In the genomic region with DNA sequence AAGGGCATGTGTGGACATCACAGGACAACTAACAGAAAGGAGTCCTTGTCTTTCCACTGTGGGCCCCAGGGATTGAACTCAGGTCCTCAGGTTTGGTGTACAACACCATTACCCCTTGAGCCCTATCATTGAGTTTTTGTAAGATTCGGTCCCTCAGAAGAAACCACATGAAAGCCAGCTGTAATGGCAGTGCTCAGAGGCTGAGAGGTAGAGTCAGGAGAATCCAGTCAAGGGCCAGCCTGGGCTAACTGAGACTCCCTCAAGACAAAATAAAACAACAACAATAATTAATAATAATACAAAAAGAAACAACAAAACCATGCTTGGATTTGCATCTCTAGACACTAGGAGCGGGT, we compare ENCODE assay signal across 8 mouse cellular contexts. TPM values are rescaled to one million over a fixed set of nuclear protein-coding genes. Genes with fewer than 3 reads are reported as not detected.
A peak's percentile ranks its signal among the peaks of the same experiment; 100 is the strongest.
DNase-seq lines count a peak whose midpoint lies in the region; ATAC-seq lines count a peak whose summit lies in the region.
"Had no signal": no experiment of that assay in that cellular context is flagged by ENCODE, and none has a peak within 500 bp of the region (broad histone marks: within the 10 kb centered on the region; RNA-seq: fewer than 3 reads in every experiment).

No protein-coding gene starts in this region.

- H3K27me3 ChIP-seq in neural tube, embryonic 11.5 days (ENCODE audit: control insufficient read depth, insufficient read depth, low read length): no peaks in the 10 kb centered on the region
- no peaks in the 10 kb centered on the region for H3K27me3 ChIP-seq in forebrain, embryonic 14.5 days (replicated peaks; ENCODE audit: control insufficient read depth, insufficient read depth, low read length)
- H3K27me3 ChIP-seq in limb, embryonic 13.5 days: no peaks in the 10 kb centered on the region
- H3K27me3 ChIP-seq in stomach, embryonic 16.5 days (ENCODE audit: control insufficient read depth, insufficient read depth, low read length): no peaks in the 10 kb centered on the region

- H3K4me3 ChIP-seq in neural tube, embryonic 11.5 days (ENCODE audit: low read depth, low read length): no peak overlapping the region
- H3K4me3 ChIP-seq in forebrain, embryonic 14.5 days (ENCODE audit: low read depth, low read length): peak overlapping the region; percentile 40
- H3K4me3 ChIP-seq in limb, embryonic 13.5 days: peak overlapping the region; percentile 57
- no peak overlapping the region for H3K4me3 ChIP-seq in stomach, embryonic 16.5 days (replicated peaks; ENCODE audit: low read length)

- H3K9me3 ChIP-seq in neural tube, embryonic 11.5 days (ENCODE audit: control insufficient read depth, low read length): no peaks in the 10 kb centered on the region
- H3K9me3 ChIP-seq in forebrain, embryonic 14.5 days (replicated peaks; ENCODE audit: control insufficient read depth, low read length): no peaks in the 10 kb centered on the region
- no peaks in the 10 kb centered on the region for H3K9me3 ChIP-seq in limb, embryonic 13.5 days
- H3K9me3 ChIP-seq in stomach, embryonic 16.5 days (replicated peaks; ENCODE audit: control insufficient read depth, low read length): no peaks in the 10 kb centered on the region

- H3K4me1 ChIP-seq in neural tube, embryonic 11.5 days (ENCODE audit: control insufficient read depth, insufficient read depth, low read length): peaks cover 10% of the 10 kb centered on the region
- peaks cover 9% of the 10 kb centered on the region; the same call in 1 of the 2 replicates for H3K4me1 ChIP-seq in forebrain, embryonic 14.5 days (ENCODE audit: control insufficient read depth, insufficient read depth, low read length)
- peaks cover 22% of the 10 kb centered on the region for H3K4me1 ChIP-seq in limb, embryonic 13.5 days
- peaks cover 6% of the 10 kb centered on the region; the same call in 1 of the 2 replicates for H3K4me1 ChIP-seq in stomach, embryonic 16.5 days (ENCODE audit: control insufficient read depth, insufficient read depth, low read length)

- peak overlapping the region; percentile 61 for H3K4me2 ChIP-seq in neural tube, embryonic 11.5 days (ENCODE audit: low read depth)
- peak overlapping the region; percentile 54 for H3K4me2 ChIP-seq in forebrain, embryonic 14.5 days (ENCODE audit: low read length)
- H3K4me2 ChIP-seq in limb, embryonic 13.5 days (replicated peaks): peak overlapping the region; percentile 69
- H3K4me2 ChIP-seq in stomach, embryonic 16.5 days (ENCODE audit: low read depth, low read length): peak overlapping the region; percentile 57

- H3K9ac ChIP-seq in neural tube, embryonic 11.5 days (ENCODE audit: low read length): no peak overlapping the region; the same call in 1 of the 2 replicates
- no peak overlapping the region for H3K9ac ChIP-seq in forebrain, embryonic 14.5 days (ENCODE audit: low read length)
- H3K9ac ChIP-seq in limb, embryonic 13.5 days: peak overlapping the region; percentile 76; the same call in 1 of the 2 replicates
- H3K9ac ChIP-seq in stomach, embryonic 16.5 days (ENCODE audit: low read length): peak overlapping the region; percentile 65; the same call in 1 of the 2 replicates

- H3K27ac ChIP-seq in neural tube, embryonic 11.5 days (ENCODE audit: low read depth, low read length): peak overlapping the region; percentile 70
- H3K27ac ChIP-seq in forebrain, embryonic 14.5 days (ENCODE audit: low read depth, low read length): peak overlapping the region; percentile 81
- peak overlapping the region; percentile 85; the same call in 1 of the 2 replicates for H3K27ac ChIP-seq in limb, embryonic 13.5 days
- no peak overlapping the region for H3K27ac ChIP-seq in stomach, embryonic 16.5 days (ENCODE audit: low read length)

- WGBS in neural tube, embryonic 11.5 days: 63% methylated on average over 2 of the region's 2 CpGs
- 77% methylated on average over 2 of the region's 2 CpGs for WGBS in forebrain, embryonic 14.5 days
- WGBS in limb, embryonic 13.5 days: 74% methylated on average over 2 of the region's 2 CpGs
- 64% methylated on average over 2 of the region's 2 CpGs for WGBS in stomach, embryonic 16.5 days

- no peak for ATAC-seq in neural tube, embryonic 11.5 days (ENCODE audit: insufficient read depth, low FRiP score, low TSS enrichment)
- no peak for ATAC-seq in forebrain, embryonic 14.5 days
- no peak for ATAC-seq in limb, embryonic 13.5 days (ENCODE audit: low FRiP score, low read depth)
- ATAC-seq in stomach, embryonic 16.5 days (ENCODE audit: insufficient read depth, low FRiP score): no peak

- no peak for DNase-seq in neural tube, embryonic 11.5 days (ENCODE audit: low spot score)
- no peak for DNase-seq in neural tube, embryonic 10.5 days (ENCODE audit: extremely low spot score, low spot score)
- DNase-seq in forebrain, embryonic 14.5 days (ENCODE audit: low spot score): no peak
- no peak for DNase-seq in adrenal gland, postnatal 36 days
- DNase-seq in urinary bladder, postnatal 14 days (ENCODE audit: low spot score): no peak
- DNase-seq: thymus, postnatal 36 days had no signal

- H3K36me3 ChIP-seq in neural tube, embryonic 11.5 days (ENCODE audit: control insufficient read depth, insufficient read depth, low read length): peaks cover 7% of the 10 kb centered on the region; the same call in 1 of the 2 replicates
- peaks cover 31% of the 10 kb centered on the region for H3K36me3 ChIP-seq in forebrain, embryonic 14.5 days (ENCODE audit: control insufficient read depth, insufficient read depth, low read length)
- peaks cover 38% of the 10 kb centered on the region for H3K36me3 ChIP-seq in limb, embryonic 13.5 days
- no peaks in the 10 kb centered on the region; the same call in 1 of the 2 replicates for H3K36me3 ChIP-seq in stomach, embryonic 16.5 days (ENCODE audit: control insufficient read depth, insufficient read depth, low read length)

RNA-seq across cellular contexts. Expression of gene B230217C12Rik, which starts 0.5 kb away (rescaled TPM):
- polyA plus RNA-seq in neural tube, embryonic 11.5 days (2014; fragmentation: Nextera tagmentation; extraction: Ambion mirVana): 14.1 and 15.0 TPM in 2 replicates
- polyA plus RNA-seq in forebrain, embryonic 14.5 days (2014; fragmentation: Nextera tagmentation; extraction: Ambion mirVana): 20.3 and 21.5 TPM in 2 replicates
- polyA plus RNA-seq in limb, embryonic 13.5 days (2015; fragmentation: Nextera tagmentation; extraction: Ambion mirVana): 11.7 and 12.5 TPM in 2 replicates
- 3.7 and 3.8 TPM in 2 replicates for polyA plus RNA-seq in stomach, embryonic 16.5 days (2015; fragmentation: Nextera tagmentation; extraction: Ambion mirVana)
- total RNA-seq in adrenal gland, postnatal 36 days (2021): 1 to 10 TPM; 2.8 to 3.6 TPM

RNA-seq across cellular contexts. Expression of gene Lasp1, which starts 41.3 kb away (rescaled TPM):
- 68.8 and 73.1 TPM in 2 replicates for polyA plus RNA-seq in neural tube, embryonic 11.5 days (2014; fragmentation: Nextera tagmentation; extraction: Ambion mirVana)
- polyA plus RNA-seq in forebrain, embryonic 14.5 days (2014; fragmentation: Nextera tagmentation; extraction: Ambion mirVana): 77.6 and 94.6 TPM in 2 replicates
- polyA plus RNA-seq in limb, embryonic 13.5 days (2015; fragmentation: Nextera tagmentation; extraction: Ambion mirVana): 128 and 138 TPM in 2 replicates
- 130 and 143 TPM in 2 replicates for polyA plus RNA-seq in stomach, embryonic 16.5 days (2015; fragmentation: Nextera tagmentation; extraction: Ambion mirVana)
- 100 to 1,000 TPM; 103 to 128 TPM for total RNA-seq in adrenal gland, postnatal 36 days (2021)

RNA-seq across cellular contexts. Expression of gene Fbxo47, which starts 43.8 kb away (rescaled TPM):
- 0.53 and 0.65 TPM in 2 replicates for polyA plus RNA-seq in neural tube, embryonic 11.5 days (2014; fragmentation: Nextera tagmentation; extraction: Ambion mirVana)
- polyA plus RNA-seq in forebrain, embryonic 14.5 days (2014; fragmentation: Nextera tagmentation; extraction: Ambion mirVana): 0.40 and 0.65 TPM in 2 replicates
- 0.37 and 0.63 TPM in 2 replicates for polyA plus RNA-seq in limb, embryonic 13.5 days (2015; fragmentation: Nextera tagmentation; extraction: Ambion mirVana)
- polyA plus RNA-seq in stomach, embryonic 16.5 days (2015; fragmentation: Nextera tagmentation; extraction: Ambion mirVana): 0.35 and 0.74 TPM in 2 replicates
- total RNA-seq in adrenal gland, postnatal 36 days (2021): 1 to 10 TPM in 1 of 2 experiments, under 1 TPM in 1; 0.63 to 1.6 TPM

RNA-seq across cellular contexts. Expression of gene Rpl23, which starts 57.9 kb away (rescaled TPM):
- 453 and 457 TPM in 2 replicates for polyA plus RNA-seq in neural tube, embryonic 11.5 days (2014; fragmentation: Nextera tagmentation; extraction: Ambion mirVana)
- polyA plus RNA-seq in forebrain, embryonic 14.5 days (2014; fragmentation: Nextera tagmentation; extraction: Ambion mirVana): 348 and 451 TPM in 2 replicates
- 547 and 558 TPM in 2 replicates for polyA plus RNA-seq in limb, embryonic 13.5 days (2015; fragmentation: Nextera tagmentation; extraction: Ambion mirVana)
- polyA plus RNA-seq in stomach, embryonic 16.5 days (2015; fragmentation: Nextera tagmentation; extraction: Ambion mirVana): 439 and 586 TPM in 2 replicates
- total RNA-seq in adrenal gland, postnatal 36 days (2021): 100 to 1,000 TPM; 851 to 921 TPM

Comparison
In these comparisons a context has a peak if more than half of its experiments do, and no peak if none do; other contexts are left out.
1. H3K4me3 ChIP-seq: peak in forebrain, embryonic 14.5 days (single experiment) and limb, embryonic 13.5 days (single experiment); none in neural tube, embryonic 11.5 days (single experiment) and stomach, embryonic 16.5 days (single experiment).
2. H3K9ac ChIP-seq: peak in limb, embryonic 13.5 days (single experiment) and stomach, embryonic 16.5 days (single experiment); none in neural tube, embryonic 11.5 days (single experiment) and forebrain, embryonic 14.5 days (single experiment).
3. Peak in every context shown above with its lines, with median percentiles within 50 percentile points of each other: H3K4me2 ChIP-seq.